Mouse (Mus musculus) layer of hippocampus, adult 18-20 months (tissue): ENCODE results near the gene Arntl. TPM values are rescaled to one million over a fixed set of nuclear protein-coding genes. Genes with fewer than 3 reads are reported as not detected.
A peak's percentile ranks its signal among the peaks of the same experiment; 100 is the strongest.

Source experiments
- DNase-seq, 2 experiments: peaks; one replicate each; pipeline ENCODE4 v3.0.0; 2022; ENCODE audit warnings: low spot score in 2 of 2
- total RNA-seq, 2 experiments: library from RNA; stranded (reverse); gene quantifications; 2 replicates each; pipeline ENCODE4 v1.2.3; 2021

Gene Arntl
- total RNA-seq, 2 experiments from 2014 or later, result 40.1 TPM

- DNase-seq, result no peak
Measured at GRCm38 (mm10) chr7:113285405-113285804, 78.1 kb downstream of the Arntl start.

- DNase-seq, result peak in 1 of 2 experiments; percentile 47
Measured at GRCm38 (mm10) chr7:113289211-113289610, 81.9 kb downstream of the Arntl start.

GRCm38 (mm10) chr7:113291741-113292140 is 84.5 kb downstream of the Arntl start:
- no peak for DNase-seq

GRCm38 (mm10) chr7:113292193-113292592 is 84.9 kb downstream of the Arntl start:
- no peak for DNase-seq

GRCm38 (mm10) chr7:113294598-113294997 is 87.3 kb downstream of the Arntl start:
- no peak for DNase-seq

GRCm38 (mm10) chr7:113295077-113295890 is 88.0 kb downstream of the Arntl start:
- no peak for DNase-seq

GRCm38 (mm10) chr7:113297813-113298212 is 90.5 kb downstream of the Arntl start:
- no peak for DNase-seq

- DNase-seq, result no peak
Measured at GRCm38 (mm10) chr7:113310136-113310535, 102.9 kb downstream of the Arntl start.

- peak; percentile 40 to 71 for DNase-seq
Measured at GRCm38 (mm10) chr7:113311784-113312183, 104.5 kb downstream of the Arntl start.

GRCm38 (mm10) chr7:113320128-113320527 is 112.9 kb downstream of the Arntl start:
- DNase-seq, result no peak

- no peak for DNase-seq
Measured at GRCm38 (mm10) chr7:113334036-113334435, 126.8 kb downstream of the Arntl start.

- no peak for DNase-seq
Measured at GRCm38 (mm10) chr7:113335250-113335649, 128.0 kb downstream of the Arntl start.

GRCm38 (mm10) chr7:113347271-113347670 is 140.0 kb downstream of the Arntl start:
- peak; percentile 84 to 93 for DNase-seq

- DNase-seq, result no peak
Measured at GRCm38 (mm10) chr7:113347694-113348093, 140.4 kb downstream of the Arntl start.

GRCm38 (mm10) chr7:113349089-113349488 is 141.8 kb downstream of the Arntl start:
- no peak for DNase-seq

Other genes with a start within 250 kb of the Arntl start
- 10 to 100 TPM; 60.5 to 62.9 TPM for gene Btbd10, start 161.9 kb downstream of the Arntl start, total RNA-seq
- not detected for gene Pth, start 181.1 kb downstream of the Arntl start, total RNA-seq